Mouse (Mus musculus) kidney, postnatal 0 days (tissue): ENCODE measurements around the gene Rps23. TPM values are rescaled to one million over a fixed set of nuclear protein-coding genes. Genes with fewer than 3 reads are reported as not detected.

Experiments
- ATAC-seq: fragments of 200-750 bp; cut with Nextera tagmentation; replicated peaks from 2 replicates; pipeline ENCODE4 v1.8.0; 2017; ENCODE audit warnings: low read depth, moderate number of reproducible peaks, moderate TSS enrichment, moderate library complexity; ENCODE audit not compliant: low FRiP score
- DNase-seq: peaks from one replicate; pipeline ENCODE4 v3.0.0-alpha.2; 2016; ENCODE audit warnings: low spot score
- H3K27ac ChIP-seq: fragments of 300-500 bp; sonication (generic); 2 replicates; pipeline ENCODE4 v1.5.1; 2014; ENCODE audit warnings: mild to moderate bottlenecking
- H3K27me3 ChIP-seq: fragments of 300-500 bp; sonication (generic); 2 replicates; pipeline ENCODE4 v1.6.1; 2014; ENCODE audit warnings: low read length, mixed read lengths; ENCODE audit not compliant: insufficient read depth
- H3K36me3 ChIP-seq: fragments of 300-500 bp; sonication (generic); 2 replicates; pipeline ENCODE4 v1.6.1; 2014; ENCODE audit warnings: low read length, mixed read lengths; ENCODE audit not compliant: insufficient read depth
- H3K4me1 ChIP-seq: fragments of 300-500 bp; sonication (generic); replicated peaks from 2 replicates; pipeline ENCODE4 v1.6.1; 2014; ENCODE audit warnings: antibody characterized with exemption, low read length, mixed read lengths; ENCODE audit not compliant: insufficient read depth
- H3K4me2 ChIP-seq: fragments of 300-500 bp; sonication (generic); 2 replicates; pipeline ENCODE4 v1.6.1; 2014; ENCODE audit warnings: mild to moderate bottlenecking, low read length, moderate library complexity, mixed read lengths
- H3K4me3 ChIP-seq: fragments of 300-500 bp; sonication (generic); replicated peaks from 2 replicates; pipeline ENCODE4 v1.5.1; 2014; ENCODE audit warnings: low read depth, low read length
- H3K9ac ChIP-seq: fragments of 300-500 bp; sonication (generic); 2 replicates; pipeline ENCODE4 v1.6.1; 2014; ENCODE audit warnings: low read depth, low read length
- H3K9me3 ChIP-seq: fragments of 300-500 bp; sonication (generic); replicated peaks from 2 replicates; pipeline ENCODE4 v1.6.1; 2016; ENCODE audit warnings: low read length, inconsistent platforms, mixed read lengths
- CTCF ChIP-seq: IDR thresholded peaks from 2 replicates; pipeline ENCODE4 v1.5.1; 2016; ENCODE audit warnings: antibody characterized with exemption, low read depth, mild to moderate bottlenecking, moderate library complexity
- WGBS: fragments of 180-500 bp; shearing (Covaris S2); extraction: QIAGEN DNeasy Blood & Tissue Kit; methylation state at CpG from one replicate; pipeline ENCODE4 v1.1.7; 2014; 5-methylcytosine and 5-hydroxymethylcytosine counted together
- polyA plus RNA-seq: library from polyadenylated mRNA; unstranded; fragments of >200 nt; fragmentation: Nextera tagmentation; extraction: Ambion mirVana; gene quantifications from 2 replicates; pipeline ENCODE4 v1.2.1, GENCODE M21; 2015

The Rps23 gene
- polyA plus RNA-seq, 1 experiment from 2014 or later, result 356 TPM

- WGBS, result 56% methylated on average over 7 of the region's 7 CpGs
Measured at GRCm38 (mm10) chr13:90973409-90973808, 50.7 kb downstream of the Rps23 start.

More at GRCm38 (mm10) chr13:90973409-90973808, 50.7 kb downstream of the Rps23 start:
- Histone ChIP-seq H3K9ac (no peak overlapping the region), H3K36me3 (no peaks in the 10 kb centered on the region), H3K4me3 (no peak overlapping the region), H3K27me3 (no peaks in the 10 kb centered on the region), H3K4me1 (no peaks in the 10 kb centered on the region), H3K27ac (no peak overlapping the region), H3K9me3 (no peaks in the 10 kb centered on the region), H3K4me2 (no peak overlapping the region)
- no peak for ATAC-seq
- TF ChIP-seq CTCF, result no peak
- DNase-seq, result no peak

Other genes with a start within 250 kb of the Rps23 start
- gene Atp6ap1l, start 17.6 kb upstream of the Rps23 start, polyA plus RNA-seq, result 0.21 TPM in 1 of 2 replicates, not detected in the other